Mouse (Mus musculus): ENCODE data around the gene Hoxb9.

The Hoxb9 gene

DNA sequence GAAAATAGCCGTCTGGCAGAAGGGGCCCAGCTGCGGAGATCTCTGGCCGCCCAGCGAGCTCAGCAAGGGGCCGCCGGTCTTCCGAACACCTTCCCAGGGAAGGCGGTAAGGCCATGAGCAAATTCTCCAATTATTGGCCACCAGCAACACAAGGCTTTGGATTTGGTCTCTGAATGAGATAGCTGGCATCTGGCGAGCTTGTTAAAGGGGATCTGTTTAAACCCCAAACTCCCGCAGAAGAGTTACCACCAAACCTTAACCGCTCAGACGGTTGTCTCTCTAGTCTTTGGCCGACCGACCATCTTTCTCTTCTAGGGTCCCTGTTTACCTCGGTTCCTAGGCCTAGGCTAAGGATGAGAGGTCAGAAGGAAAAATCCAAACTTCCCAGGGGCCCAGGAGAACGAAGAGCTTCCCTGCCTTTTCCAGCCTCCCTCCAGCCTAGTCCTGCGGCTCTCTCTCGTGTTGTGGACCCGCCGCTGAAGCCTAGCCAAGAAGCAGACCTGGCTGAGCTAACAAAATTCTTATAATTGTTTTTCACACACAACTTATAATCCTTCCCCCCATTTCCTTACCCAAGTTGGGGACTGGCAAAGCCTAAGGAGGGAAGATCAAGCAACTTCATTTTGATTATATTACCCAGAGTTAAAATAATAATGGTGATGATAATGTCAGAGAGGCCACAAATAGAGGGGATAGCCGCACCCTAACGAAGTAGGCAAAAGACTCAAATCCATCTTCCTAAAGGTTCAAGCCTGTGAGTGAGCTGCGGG is 31.3 kb downstream of the Hoxb9 start:
- Histone ChIP-seq H3K9me3 (ENCODE audit: low read length) (no peaks in the 10 kb centered on the region), H3K4me3 (replicated peaks; ENCODE audit: low read length) (no peak overlapping the region), H3K36me3 (ENCODE audit: insufficient read depth, low read length) (no peaks in the 10 kb centered on the region), H3K4me1 (replicated peaks; ENCODE audit: low read depth, low read length) (peaks cover 62% of the 10 kb centered on the region), H3K27me3 (ENCODE audit: insufficient read depth, low read length) (peaks cover 100% of the 10 kb centered on the region)
- TF ChIP-seq POU5F1 (IDR thresholded peaks at IDR 0.05; ENCODE audit: borderline replicate concordance, low read length) = no peak
- TF ChIP-seq CTCF (conservative IDR thresholded peaks at IDR 0.05; ENCODE audit: low read length) = no peak
- no peak for TF ChIP-seq NANOG (IDR thresholded peaks at IDR 0.05; ENCODE audit: borderline replicate concordance, low read length)

- Histone ChIP-seq H3K36me3 (ENCODE audit: insufficient read depth, low read length) (no peaks in the 10 kb centered on the region), H3K9me3 (ENCODE audit: low read length) (no peaks in the 10 kb centered on the region), H3K4me3 (replicated peaks; ENCODE audit: low read length) (peak within 1 kb of the TSS; percentile 54), H3K4me1 (replicated peaks; ENCODE audit: low read depth, low read length) (peaks cover 62% of the 10 kb centered on the region), H3K27me3 (ENCODE audit: insufficient read depth, low read length) (peaks cover 100% of the 10 kb centered on the region)
- TF ChIP-seq NANOG (IDR thresholded peaks at IDR 0.05; ENCODE audit: borderline replicate concordance, low read length) = no peak
- no peak for TF ChIP-seq POU5F1 (IDR thresholded peaks at IDR 0.05; ENCODE audit: borderline replicate concordance, low read length)
- peak; percentile 2; the same call in 1 of the 2 replicates for TF ChIP-seq CTCF (conservative IDR thresholded peaks at IDR 0.05; ENCODE audit: low read length)
These were observed 32.2 kb downstream of the Hoxb9 start, which contains the start of gene Hoxb5 for GRCm38 (mm10) chr11:96303151-96304099. TSS of gene Hoxb5 (plus strand) at chr11:96303336.

DNA sequence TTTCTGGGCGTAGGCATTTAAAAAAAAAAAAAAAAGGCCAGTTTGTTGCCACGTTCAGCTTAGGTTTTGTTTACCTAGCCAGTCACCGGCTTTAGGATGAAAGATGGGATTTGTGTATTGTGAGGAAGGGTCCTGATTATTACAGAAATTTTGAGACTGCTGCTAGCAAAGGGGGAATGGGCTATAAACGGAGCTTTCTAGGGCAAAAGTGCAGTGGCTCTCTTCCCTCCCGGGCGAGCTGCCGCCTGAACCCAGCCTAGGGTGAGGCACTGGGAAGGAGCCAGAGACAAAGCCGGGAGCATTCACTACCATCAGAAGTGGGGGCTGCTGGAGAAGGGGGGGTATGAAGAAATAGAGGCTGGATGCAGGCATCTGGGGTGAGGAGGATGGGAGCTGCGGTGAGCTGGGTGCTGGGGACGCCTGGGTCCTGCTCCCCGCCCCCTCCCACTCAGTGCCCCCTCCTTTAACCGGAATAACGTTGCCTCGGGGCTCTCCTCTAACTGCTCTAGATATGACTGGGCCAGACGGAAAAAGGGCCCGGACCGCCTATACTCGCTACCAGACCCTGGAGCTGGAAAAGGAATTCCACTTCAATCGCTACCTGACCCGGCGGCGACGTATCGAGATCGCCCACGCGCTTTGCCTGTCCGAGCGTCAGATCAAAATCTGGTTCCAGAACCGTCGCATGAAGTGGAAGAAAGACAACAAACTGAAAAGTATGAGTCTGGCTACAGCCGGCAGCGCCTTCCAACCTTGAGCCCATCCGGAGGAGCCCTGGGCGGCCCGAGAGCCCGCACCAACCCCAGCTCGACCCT is 33.3 kb downstream of the Hoxb9 start:
- Histone ChIP-seq H3K36me3 (ENCODE audit: insufficient read depth, low read length) (no peaks in the 10 kb centered on the region), H3K27me3 (ENCODE audit: insufficient read depth, low read length) (peaks cover 100% of the 10 kb centered on the region), H3K4me1 (replicated peaks; ENCODE audit: low read depth, low read length) (peaks cover 54% of the 10 kb centered on the region), H3K9me3 (ENCODE audit: low read length) (no peaks in the 10 kb centered on the region), H3K4me3 (replicated peaks; ENCODE audit: low read length) (no peak overlapping the region)
- TF ChIP-seq NANOG (IDR thresholded peaks at IDR 0.05; ENCODE audit: borderline replicate concordance, low read length) (no peak), POU5F1 (IDR thresholded peaks at IDR 0.05; ENCODE audit: borderline replicate concordance, low read length) (no peak), CTCF (conservative IDR thresholded peaks at IDR 0.05; ENCODE audit: low read length) (no peak)

GRCm38 (mm10) chr11:96305505-96306182 is 34.4 kb downstream of the Hoxb9 start:
- TF ChIP-seq NANOG (IDR thresholded peaks at IDR 0.05; ENCODE audit: borderline replicate concordance, low read length) (no peak), POU5F1 (IDR thresholded peaks at IDR 0.05; ENCODE audit: borderline replicate concordance, low read length) (no peak)
- H3K4me1 ChIP-seq (replicated peaks; ENCODE audit: low read depth, low read length) = peaks cover 47% of the 10 kb centered on the region
- no peaks in the 10 kb centered on the region for H3K9me3 ChIP-seq (ENCODE audit: low read length)
- no peaks in the 10 kb centered on the region for H3K36me3 ChIP-seq (ENCODE audit: insufficient read depth, low read length)
- no peak overlapping the region for H3K4me3 ChIP-seq (replicated peaks; ENCODE audit: low read length)
- H3K27me3 ChIP-seq (ENCODE audit: insufficient read depth, low read length) = peaks cover 100% of the 10 kb centered on the region

DNA sequence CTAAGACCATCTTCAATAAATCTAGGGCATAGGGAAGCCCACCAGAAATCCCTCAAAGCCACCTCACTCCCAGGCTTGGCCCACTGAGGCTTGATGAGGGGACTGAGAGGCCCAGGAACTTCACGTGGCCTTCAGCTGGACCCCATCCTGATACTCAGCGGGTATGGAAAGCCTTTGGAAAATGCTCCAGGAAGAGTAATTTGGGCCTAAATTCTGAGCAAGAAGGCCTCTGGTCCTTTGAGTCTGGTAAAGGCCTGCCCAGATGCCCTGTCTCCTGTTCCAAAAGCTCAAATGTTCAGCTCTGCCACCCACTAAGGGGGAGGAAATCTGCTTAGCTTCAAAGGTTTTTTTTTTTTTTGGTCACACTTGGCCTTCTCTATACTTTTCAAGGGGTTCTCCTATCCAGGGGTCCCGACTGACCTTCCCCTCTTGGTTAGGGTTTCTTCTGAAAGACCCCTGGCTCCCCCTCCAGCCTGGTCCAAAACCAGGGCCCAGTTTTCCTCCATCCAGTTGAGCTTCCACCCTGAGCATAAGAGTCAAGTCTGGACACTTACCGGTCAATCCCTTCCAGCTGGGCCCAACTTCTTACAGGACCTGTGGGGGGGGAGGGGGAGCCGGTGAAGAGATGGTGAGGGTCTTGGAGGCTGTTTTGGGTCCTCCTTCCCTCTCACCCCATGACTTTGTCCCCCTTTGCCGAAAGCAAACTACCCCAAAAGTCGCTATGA is 35.1 kb downstream of the Hoxb9 start:
- H3K4me1 ChIP-seq (replicated peaks; ENCODE audit: low read depth, low read length) = peaks cover 49% of the 10 kb centered on the region
- no peak for TF ChIP-seq CTCF (conservative IDR thresholded peaks at IDR 0.05; ENCODE audit: low read length)
- no peak for TF ChIP-seq POU5F1 (IDR thresholded peaks at IDR 0.05; ENCODE audit: borderline replicate concordance, low read length)
- TF ChIP-seq NANOG (IDR thresholded peaks at IDR 0.05; ENCODE audit: borderline replicate concordance, low read length) = no peak
- H3K9me3 ChIP-seq (ENCODE audit: low read length) = no peaks in the 10 kb centered on the region
- no peak overlapping the region for H3K4me3 ChIP-seq (replicated peaks; ENCODE audit: low read length)
- H3K36me3 ChIP-seq (ENCODE audit: insufficient read depth, low read length) = no peaks in the 10 kb centered on the region
- H3K27me3 ChIP-seq (ENCODE audit: insufficient read depth, low read length) = peaks cover 100% of the 10 kb centered on the region

DNA sequence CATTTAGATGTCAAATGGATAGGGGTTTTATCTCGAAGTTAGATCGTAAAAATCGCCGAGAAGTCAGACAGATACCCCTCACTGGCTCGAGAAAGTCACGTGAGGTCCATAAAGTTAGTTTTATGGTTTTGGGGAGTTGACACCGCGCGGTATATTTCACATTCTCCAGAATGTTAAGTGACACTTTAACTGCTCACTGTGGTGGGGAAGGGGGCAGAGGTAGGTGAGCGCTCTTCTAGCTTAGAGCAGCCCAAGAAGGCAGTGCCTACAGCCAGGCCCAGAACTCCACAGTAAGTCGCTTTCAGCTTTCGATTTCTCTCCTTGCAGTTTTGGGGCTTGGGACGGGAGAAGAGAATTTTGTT is 35.6 kb downstream of the Hoxb9 start:
- H3K4me1 ChIP-seq (replicated peaks; ENCODE audit: low read depth, low read length) = peaks cover 49% of the 10 kb centered on the region
- no peaks in the 10 kb centered on the region for H3K36me3 ChIP-seq (ENCODE audit: insufficient read depth, low read length)
- TF ChIP-seq CTCF (conservative IDR thresholded peaks at IDR 0.05; ENCODE audit: low read length) (no peak), NANOG (IDR thresholded peaks at IDR 0.05; ENCODE audit: borderline replicate concordance, low read length) (no peak), POU5F1 (IDR thresholded peaks at IDR 0.05; ENCODE audit: borderline replicate concordance, low read length) (no peak)

DNA sequence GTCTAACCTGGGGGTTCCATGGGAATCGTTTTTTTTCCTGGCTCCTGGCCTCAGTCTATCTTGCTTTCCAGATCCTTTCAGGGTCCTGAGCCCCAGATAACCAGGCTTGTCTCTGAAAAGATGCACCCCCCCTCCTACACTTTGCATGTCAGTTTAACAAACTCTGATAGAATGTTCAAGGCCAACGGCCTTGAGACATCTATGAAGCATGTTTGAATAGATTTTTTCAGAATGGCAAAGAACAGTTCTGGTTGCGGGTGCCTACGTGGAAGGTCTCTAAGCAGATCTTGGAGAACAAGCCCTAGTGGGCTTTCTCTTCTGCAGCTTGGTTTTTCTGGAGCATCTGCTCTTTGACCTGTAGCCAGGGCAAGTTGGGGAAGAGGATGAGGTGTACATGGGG is 37.5 kb downstream of the Hoxb9 start:
- TF ChIP-seq NANOG (IDR thresholded peaks at IDR 0.05; ENCODE audit: borderline replicate concordance, low read length) (no peak), POU5F1 (IDR thresholded peaks at IDR 0.05; ENCODE audit: borderline replicate concordance, low read length) (no peak), CTCF (conservative IDR thresholded peaks at IDR 0.05; ENCODE audit: low read length) (no peak)
- Histone ChIP-seq H3K4me3 (replicated peaks; ENCODE audit: low read length) (no peak overlapping the region), H3K36me3 (ENCODE audit: insufficient read depth, low read length) (no peaks in the 10 kb centered on the region), H3K9me3 (ENCODE audit: low read length) (no peaks in the 10 kb centered on the region), H3K4me1 (replicated peaks; ENCODE audit: low read depth, low read length) (peaks cover 42% of the 10 kb centered on the region), H3K27me3 (ENCODE audit: insufficient read depth, low read length) (peaks cover 100% of the 10 kb centered on the region)

More for the DNA sequence above, 35.6 kb downstream of the Hoxb9 start:
- Histone ChIP-seq H3K9me3 (ENCODE audit: low read length) (no peaks in the 10 kb centered on the region), H3K4me3 (replicated peaks; ENCODE audit: low read length) (no peak overlapping the region), H3K27me3 (ENCODE audit: insufficient read depth, low read length) (peaks cover 100% of the 10 kb centered on the region)

All from E14TG2a.4 (cell line).